Mouse (Mus musculus): ENCODE measurements around the gene Ell. TPM values are rescaled to one million over a fixed set of nuclear protein-coding genes. Genes with fewer than 3 reads are reported as not detected.

Ell gene
- polyA plus RNA-seq, 1 experiment: 16.1 TPM

GRCm38 (mm10) chr8:70530314-70530713, 8.9 kb upstream of the Ell start:
- no peak for TF ChIP-seq CTCF (IDR thresholded peaks at IDR 0.05; ENCODE audit: borderline replicate concordance, insufficient read depth, low read length)
- no peak for TF ChIP-seq POLR2A (IDR thresholded peaks at IDR 0.05; ENCODE audit: low read depth, low read length)
- no peak overlapping the region for H3K4me3 ChIP-seq (ENCODE audit: insufficient read depth, low read length)
- no peak overlapping the region for H3K27ac ChIP-seq (ENCODE audit: insufficient read depth, low read length)
- H3K4me1 ChIP-seq (ENCODE audit: control insufficient read depth, insufficient read depth, low read length): no peaks in the 10 kb centered on the region

- H3K27ac ChIP-seq (ENCODE audit: insufficient read depth, low read length): no peak overlapping the region
- no peak overlapping the region for H3K4me3 ChIP-seq (ENCODE audit: insufficient read depth, low read length)
- no peak for TF ChIP-seq CTCF (IDR thresholded peaks at IDR 0.05; ENCODE audit: borderline replicate concordance, insufficient read depth, low read length)
- TF ChIP-seq POLR2A (IDR thresholded peaks at IDR 0.05; ENCODE audit: low read depth, low read length): no peak
- no peaks in the 10 kb centered on the region for H3K4me1 ChIP-seq (ENCODE audit: control insufficient read depth, insufficient read depth, low read length)
Observed at GRCm38 (mm10) chr8:70534281-70534680, 5.0 kb upstream of the Ell start.

- Histone ChIP-seq H3K4me3 (ENCODE audit: insufficient read depth, low read length) (no peak overlapping the region), H3K4me1 (ENCODE audit: control insufficient read depth, insufficient read depth, low read length) (no peaks in the 10 kb centered on the region), H3K27ac (ENCODE audit: insufficient read depth, low read length) (no peak overlapping the region)
- no peak for TF ChIP-seq POLR2A (IDR thresholded peaks at IDR 0.05; ENCODE audit: low read depth, low read length)
- no peak for TF ChIP-seq CTCF (IDR thresholded peaks at IDR 0.05; ENCODE audit: borderline replicate concordance, insufficient read depth, low read length)
Observed at GRCm38 (mm10) chr8:70535221-70535620, 4.0 kb upstream of the Ell start.

- Histone ChIP-seq H3K27ac (ENCODE audit: insufficient read depth, low read length) (no peak overlapping the region), H3K4me3 (ENCODE audit: insufficient read depth, low read length) (no peak overlapping the region), H3K4me1 (ENCODE audit: control insufficient read depth, insufficient read depth, low read length) (no peaks in the 10 kb centered on the region)
- no peak for TF ChIP-seq POLR2A (IDR thresholded peaks at IDR 0.05; ENCODE audit: low read depth, low read length)
- TF ChIP-seq CTCF (IDR thresholded peaks at IDR 0.05; ENCODE audit: borderline replicate concordance, insufficient read depth, low read length): no peak
Observed at GRCm38 (mm10) chr8:70535701-70536100, 3.6 kb upstream of the Ell start.

- H3K4me1 ChIP-seq (ENCODE audit: control insufficient read depth, insufficient read depth, low read length): peaks cover 3% of the 10 kb centered on the region; the same call in 1 of the 2 replicates
- TF ChIP-seq CTCF (IDR thresholded peaks at IDR 0.05; ENCODE audit: borderline replicate concordance, insufficient read depth, low read length) (no peak), POLR2A (IDR thresholded peaks at IDR 0.05; ENCODE audit: low read depth, low read length) (no peak; the same call in 1 of the 2 replicates)
- peak overlapping the region; percentile 44 for H3K4me3 ChIP-seq (ENCODE audit: insufficient read depth, low read length)
- H3K27ac ChIP-seq (ENCODE audit: insufficient read depth, low read length): peak overlapping the region; percentile 23
Observed at GRCm38 (mm10) chr8:70538024-70538579, 1.2 kb upstream of the Ell start.

- TF ChIP-seq POLR2A (IDR thresholded peaks at IDR 0.05; ENCODE audit: low read depth, low read length) (no peak; the same call in 1 of the 2 replicates), CTCF (IDR thresholded peaks at IDR 0.05; ENCODE audit: borderline replicate concordance, insufficient read depth, low read length) (no peak)
- Histone ChIP-seq H3K4me3 (ENCODE audit: insufficient read depth, low read length) (peak overlapping the region; percentile 58), H3K27ac (ENCODE audit: insufficient read depth, low read length) (peak overlapping the region; percentile 89), H3K4me1 (ENCODE audit: control insufficient read depth, insufficient read depth, low read length) (peaks cover 3% of the 10 kb centered on the region; the same call in 1 of the 2 replicates)
Observed at GRCm38 (mm10) chr8:70538633-70539076, 602 bp upstream of the Ell start.

- no peak for TF ChIP-seq CTCF (IDR thresholded peaks at IDR 0.05; ENCODE audit: borderline replicate concordance, insufficient read depth, low read length)
- no peak for TF ChIP-seq POLR2A (IDR thresholded peaks at IDR 0.05; ENCODE audit: low read depth, low read length)
- peak overlapping the region; percentile 86 for H3K27ac ChIP-seq (ENCODE audit: insufficient read depth, low read length)
- peaks cover 3% of the 10 kb centered on the region; the same call in 1 of the 2 replicates for H3K4me1 ChIP-seq (ENCODE audit: control insufficient read depth, insufficient read depth, low read length)
- H3K4me3 ChIP-seq (ENCODE audit: insufficient read depth, low read length): peak overlapping the region; percentile 97
Observed at GRCm38 (mm10) chr8:70540013-70540506, 803 bp downstream of the Ell start.

- peak overlapping the region; percentile 97 for H3K4me3 ChIP-seq (ENCODE audit: insufficient read depth, low read length)
- no peak for TF ChIP-seq CTCF (IDR thresholded peaks at IDR 0.05; ENCODE audit: borderline replicate concordance, insufficient read depth, low read length)
- no peak; the same call in 1 of the 2 replicates for TF ChIP-seq POLR2A (IDR thresholded peaks at IDR 0.05; ENCODE audit: low read depth, low read length)
- peak overlapping the region; percentile 86 for H3K27ac ChIP-seq (ENCODE audit: insufficient read depth, low read length)
- H3K4me1 ChIP-seq (ENCODE audit: control insufficient read depth, insufficient read depth, low read length): peaks cover 3% of the 10 kb centered on the region; the same call in 1 of the 2 replicates
Observed at GRCm38 (mm10) chr8:70540507-70541071, 1.3 kb downstream of the Ell start.

GRCm38 (mm10) chr8:70541081-70541480, 1.8 kb downstream of the Ell start:
- peak overlapping the region; percentile 70; the same call in 1 of the 2 replicates for H3K27ac ChIP-seq (ENCODE audit: insufficient read depth, low read length)
- no peak for TF ChIP-seq POLR2A (IDR thresholded peaks at IDR 0.05; ENCODE audit: low read depth, low read length)
- H3K4me3 ChIP-seq (ENCODE audit: insufficient read depth, low read length): peak overlapping the region; percentile 97
- peaks cover 3% of the 10 kb centered on the region; the same call in 1 of the 2 replicates for H3K4me1 ChIP-seq (ENCODE audit: control insufficient read depth, insufficient read depth, low read length)

- no peak for TF ChIP-seq POLR2A (IDR thresholded peaks at IDR 0.05; ENCODE audit: low read depth, low read length)
- no peak for TF ChIP-seq CTCF (IDR thresholded peaks at IDR 0.05; ENCODE audit: borderline replicate concordance, insufficient read depth, low read length)
- Histone ChIP-seq H3K4me1 (ENCODE audit: control insufficient read depth, insufficient read depth, low read length) (peaks cover 9% of the 10 kb centered on the region; the same call in 1 of the 2 replicates), H3K4me3 (ENCODE audit: insufficient read depth, low read length) (no peak overlapping the region), H3K27ac (ENCODE audit: insufficient read depth, low read length) (no peak overlapping the region)
Observed at GRCm38 (mm10) chr8:70544200-70544687, 5.0 kb downstream of the Ell start.

All from embryonic fibroblast, embryonic 13.5 days (primary cell).